7 mouse cellular contexts compared by ENCODE assay signal in the genomic region with DNA sequence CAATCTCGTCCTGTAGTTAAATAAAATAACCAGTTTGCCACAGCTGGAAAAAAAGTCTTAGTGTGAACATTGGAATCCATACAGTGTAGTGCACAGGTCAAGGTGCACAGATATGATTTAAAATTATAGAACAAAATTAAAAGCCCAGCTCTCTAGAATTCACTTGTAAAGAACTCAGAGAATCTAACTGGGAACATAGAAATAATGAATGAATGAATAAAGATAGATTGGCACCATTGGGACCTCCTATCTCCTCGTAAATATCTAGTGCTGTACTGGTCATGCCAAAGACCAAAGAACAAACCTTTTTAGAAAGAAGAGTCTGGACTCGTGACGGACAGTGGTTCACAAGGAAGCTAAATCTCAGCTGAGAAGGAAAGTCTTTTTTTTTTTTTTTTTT. TPM values are rescaled to one million over a fixed set of nuclear protein-coding genes. Genes with fewer than 3 reads are reported as not detected.
DNase-seq lines count a peak whose midpoint lies in the region; ATAC-seq and TF ChIP-seq lines count a peak whose summit lies in the region.

A gene (minus strand): TSS at position 101 of the 400 bp plus-strand sequence.

- peak within 1 kb of the TSS; percentile 79 for H3K9ac ChIP-seq in lung, postnatal 0 days (replicated peaks; ENCODE audit: low read depth)
- peak within 1 kb of the TSS; percentile 88 for H3K9ac ChIP-seq in forebrain, embryonic 13.5 days
- peak within 1 kb of the TSS; percentile 85 for H3K9ac ChIP-seq in limb, embryonic 15.5 days
- H3K9ac ChIP-seq in stomach, embryonic 15.5 days: peak within 1 kb of the TSS; percentile 74

- peak within 1 kb of the TSS; percentile 68 for H3K4me2 ChIP-seq in lung, postnatal 0 days (replicated peaks; ENCODE audit: low read depth, low read length)
- H3K4me2 ChIP-seq in forebrain, embryonic 13.5 days: peak within 1 kb of the TSS; percentile 73
- H3K4me2 ChIP-seq in limb, embryonic 15.5 days: peak within 1 kb of the TSS; percentile 53
- peak within 1 kb of the TSS; percentile 64 for H3K4me2 ChIP-seq in stomach, embryonic 15.5 days

- no peak for TF ChIP-seq EP300 in lung, postnatal 0 days (IDR thresholded peaks at IDR 0.05)

- H3K4me1 ChIP-seq in lung, postnatal 0 days (ENCODE audit: insufficient read depth, low read depth, low read length): peaks cover 8% of the 10 kb centered on the region
- H3K4me1 ChIP-seq in forebrain, embryonic 13.5 days: peaks cover 16% of the 10 kb centered on the region
- peaks cover 9% of the 10 kb centered on the region for H3K4me1 ChIP-seq in limb, embryonic 15.5 days
- H3K4me1 ChIP-seq in stomach, embryonic 15.5 days: no peaks in the 10 kb centered on the region; the same call in 1 of the 2 replicates

- no peaks in the 10 kb centered on the region for H3K27me3 ChIP-seq in lung, postnatal 0 days (replicated peaks; ENCODE audit: insufficient read depth, low read length)
- H3K27me3 ChIP-seq in forebrain, embryonic 13.5 days: no peaks in the 10 kb centered on the region
- H3K27me3 ChIP-seq in limb, embryonic 15.5 days: no peaks in the 10 kb centered on the region
- no peaks in the 10 kb centered on the region for H3K27me3 ChIP-seq in stomach, embryonic 15.5 days (replicated peaks)

- WGBS in lung, postnatal 0 days: 75% methylated on average over 4 of the region's 4 CpGs
- WGBS in forebrain, embryonic 13.5 days: 82% methylated on average over 4 of the region's 4 CpGs
- 75% methylated on average over 4 of the region's 4 CpGs for WGBS in limb, embryonic 15.5 days
- 78% methylated on average over 4 of the region's 4 CpGs for WGBS in stomach, embryonic 15.5 days

- peak within 1 kb of the TSS; percentile 87 for H3K4me3 ChIP-seq in lung, postnatal 0 days (ENCODE audit: low read depth, low read length)
- H3K4me3 ChIP-seq in forebrain, embryonic 13.5 days: peak within 1 kb of the TSS; percentile 88
- H3K4me3 ChIP-seq in limb, embryonic 15.5 days: peak within 1 kb of the TSS; percentile 81
- peak within 1 kb of the TSS; percentile 80 for H3K4me3 ChIP-seq in stomach, embryonic 15.5 days (replicated peaks)

- peak within 1 kb of the TSS; percentile 90 for H3K27ac ChIP-seq in lung, postnatal 0 days (ENCODE audit: low read length)
- H3K27ac ChIP-seq in forebrain, embryonic 13.5 days: peak within 1 kb of the TSS; percentile 72
- peak within 1 kb of the TSS; percentile 93 for H3K27ac ChIP-seq in limb, embryonic 15.5 days
- peak within 1 kb of the TSS; percentile 92 for H3K27ac ChIP-seq in stomach, embryonic 15.5 days

- H3K9me3 ChIP-seq in lung, postnatal 0 days (ENCODE audit: low read length): no peaks in the 10 kb centered on the region
- H3K9me3 ChIP-seq in forebrain, embryonic 13.5 days (replicated peaks): no peaks in the 10 kb centered on the region
- H3K9me3 ChIP-seq in limb, embryonic 15.5 days: no peaks in the 10 kb centered on the region
- H3K9me3 ChIP-seq in stomach, embryonic 15.5 days: no peaks in the 10 kb centered on the region

- H3K36me3 ChIP-seq in lung, postnatal 0 days (ENCODE audit: insufficient read depth, low read length): no peaks in the 10 kb centered on the region
- no peaks in the 10 kb centered on the region for H3K36me3 ChIP-seq in forebrain, embryonic 13.5 days (ENCODE audit: poor library complexity, severe bottlenecking)
- H3K36me3 ChIP-seq in limb, embryonic 15.5 days: no peaks in the 10 kb centered on the region
- no peaks in the 10 kb centered on the region for H3K36me3 ChIP-seq in stomach, embryonic 15.5 days

- ATAC-seq in lung, postnatal 0 days: no peak
- no peak for ATAC-seq in forebrain, embryonic 13.5 days
- ATAC-seq in limb, embryonic 15.5 days (ENCODE audit: insufficient number of reproducible peaks, low FRiP score, low TSS enrichment, low read depth): no peak
- no peak for ATAC-seq in stomach, embryonic 15.5 days (ENCODE audit: insufficient read depth, low FRiP score, low read depth)

- TF ChIP-seq CTCF in lung, postnatal 0 days (IDR thresholded peaks at IDR 0.05): no peak

- DNase-seq in lung, postnatal 0 days (ENCODE audit: low spot score): no peak
- DNase-seq in lung, postnatal 36 days: no peak
- DNase-seq in cerebellum, adult 8-10 months: no peak
- DNase-seq in right cerebral cortex, adult 18-20 months: no peak

RNA-seq across cellular contexts. Expression of the gene that starts here (rescaled TPM):
- 5.5 and 6.7 TPM in 2 replicates for polyA plus RNA-seq in lung, postnatal 0 days (2015; fragmentation: Nextera tagmentation; extraction: Ambion mirVana)
- polyA plus RNA-seq in forebrain, embryonic 13.5 days (2015; fragmentation: Nextera tagmentation; extraction: Ambion mirVana): 14.0 and 16.8 TPM in 2 replicates
- polyA plus RNA-seq in limb, embryonic 15.5 days (2015; fragmentation: Nextera tagmentation; extraction: Ambion mirVana): 11.0 and 12.6 TPM in 2 replicates
- 11.8 and 11.9 TPM in 2 replicates for polyA plus RNA-seq in stomach, embryonic 15.5 days (2015; fragmentation: Nextera tagmentation; extraction: Ambion mirVana)
